Comparison of ENCODE assay signal across 1 mouse cellular context in the genomic region with DNA sequence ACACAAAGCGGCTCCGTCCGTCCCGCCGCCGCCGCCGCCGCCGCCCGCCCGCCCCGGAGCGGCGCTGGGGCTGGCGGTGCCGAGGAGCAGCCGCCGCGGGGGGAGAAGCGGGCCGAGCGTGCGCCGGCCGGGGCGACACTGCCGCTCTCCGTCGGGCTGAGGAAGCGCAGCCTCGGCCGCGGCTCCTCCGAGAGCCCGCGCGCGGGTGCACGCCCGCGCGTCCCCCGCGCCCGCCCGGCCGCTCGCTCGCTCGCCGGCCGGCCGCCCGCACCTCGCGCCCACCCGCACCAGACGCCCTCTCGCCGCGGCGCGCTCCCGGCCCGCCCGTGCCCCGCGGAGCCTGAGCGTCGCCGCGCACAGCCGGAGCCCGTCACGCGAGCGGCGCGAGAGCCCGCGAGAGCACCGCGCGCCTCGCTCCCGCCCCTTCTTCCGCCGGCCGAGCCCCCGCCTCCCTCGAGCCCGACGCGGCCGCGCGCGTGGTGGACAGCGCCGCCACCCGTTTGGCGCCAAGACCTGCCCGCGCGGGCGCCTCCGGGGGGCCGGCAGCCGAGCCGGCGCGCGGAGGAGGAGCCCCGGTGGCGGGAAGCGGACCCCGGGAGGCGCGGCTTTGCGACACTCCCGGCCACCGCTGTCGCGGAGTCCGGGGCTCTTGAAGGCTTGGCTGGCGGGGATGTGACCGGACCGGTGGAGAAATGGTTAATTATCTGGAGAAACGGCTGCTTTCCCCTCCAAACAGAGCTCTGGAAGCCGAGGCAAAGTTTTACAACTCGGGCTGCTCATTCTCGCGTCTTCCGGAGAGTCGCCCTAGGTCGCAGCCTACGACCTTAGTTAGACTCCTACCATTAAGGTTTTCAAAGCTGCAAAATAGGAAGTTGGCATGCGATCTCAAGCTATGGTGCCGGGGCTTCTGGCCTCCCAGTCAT.
TF ChIP-seq lines count a peak whose summit lies in the region.

A gene (minus strand): TSS at position 438 of the 923 bp plus-strand sequence.

TF ChIP-seq in CH12.LX, 34 proteins besides CTCF, POLR2A, EP300 and RAD21:
- TF ChIP-seq POLR2AphosphoS2 (IDR thresholded peaks at IDR 0.05; ENCODE audit: low read depth, low read length) (peak; percentile 66; the same call in 1 of the 2 replicates), MAZ (IDR thresholded peaks at IDR 0.05; ENCODE audit: low read depth, low read length) (no peak), MAFK (IDR thresholded peaks at IDR 0.05; ENCODE audit: insufficient replicate concordance, low read length) (no peak), IRF4 (IDR thresholded peaks at IDR 0.05; ENCODE audit: low read depth, low read length) (0 out of 2 replicates have a peak, but pooled peaks have one; percentile 20), USF2 (conservative IDR thresholded peaks at IDR 0.05; ENCODE audit: low read depth, low read length) (no peak), KAT2A (IDR thresholded peaks at IDR 0.05; ENCODE audit: insufficient replicate concordance, low read length) (peak; percentile 51; the same call in 1 of the 2 replicates), HCFC1 (IDR thresholded peaks at IDR 0.05; ENCODE audit: low read depth, low read length) (peak; percentile 58), NRF1 (IDR thresholded peaks at IDR 0.05; ENCODE audit: low read depth, low read length) (peak; percentile 59), ZNF384 (IDR thresholded peaks at IDR 0.05; ENCODE audit: low read depth, low read length) (no peak), E2F4 (IDR thresholded peaks at IDR 0.05; ENCODE audit: insufficient replicate concordance, low read depth, low read length) (no peak), NELFE (IDR thresholded peaks at IDR 0.05; ENCODE audit: low read depth, low read length) (peak; percentile 83), SMC3 (IDR thresholded peaks at IDR 0.05; ENCODE audit: low read depth, low read length) (no peak), JUN (IDR thresholded peaks at IDR 0.05; ENCODE audit: insufficient read depth, low read depth, low read length) (no peak), ELF1 (IDR thresholded peaks at IDR 0.05; ENCODE audit: low read depth, low read length) (peak; percentile 56; the same call in 1 of the 2 replicates), GABPA (IDR thresholded peaks at IDR 0.05; ENCODE audit: insufficient replicate concordance, low read depth, low read length) (no peak), MXI1 (IDR thresholded peaks at IDR 0.05; ENCODE audit: low read depth, low read length) (peak; percentile 56; the same call in 1 of the 2 replicates), ZMIZ1 (IDR thresholded peaks at IDR 0.05; ENCODE audit: low read depth, low read length) (peak; percentile 67), CHD2 (IDR thresholded peaks at IDR 0.05; ENCODE audit: low read length) (peak; percentile 72), USF1 (IDR thresholded peaks at IDR 0.05; ENCODE audit: low read depth, low read length) (no peak), BHLHE40 (IDR thresholded peaks at IDR 0.05; ENCODE audit: low read depth, low read length) (peak; percentile 81), ZKSCAN1 (IDR thresholded peaks at IDR 0.05; ENCODE audit: borderline replicate concordance, low read depth, low read length) (no peak), SIN3A (IDR thresholded peaks at IDR 0.05; ENCODE audit: low read length) (peak; percentile 62; the same call in 1 of the 2 replicates), JUND (conservative IDR thresholded peaks at IDR 0.05; ENCODE audit: low read depth, low read length) (no peak), ETS1 (conservative IDR thresholded peaks at IDR 0.05; ENCODE audit: low read depth, low read length) (no peak), MYC (IDR thresholded peaks at IDR 0.05; ENCODE audit: low read depth, low read length) (no peak), PAX5 (IDR thresholded peaks at IDR 0.05; ENCODE audit: low read length) (no peak), CHD1 (IDR thresholded peaks at IDR 0.05; ENCODE audit: low read depth, low read length) (no peak), MEF2A (IDR thresholded peaks at IDR 0.05; ENCODE audit: borderline replicate concordance, low read depth, low read length) (peak; percentile 46; the same call in 1 of the 2 replicates), RCOR1 (conservative IDR thresholded peaks at IDR 0.05; ENCODE audit: low read depth, low read length) (no peak), MAX (IDR thresholded peaks at IDR 0.05; ENCODE audit: low read length) (peak; percentile 31; the same call in 1 of the 2 replicates), TBP (conservative IDR thresholded peaks at IDR 0.05; ENCODE audit: low read depth, low read length) (peak; percentile 69), ZC3H11A (IDR thresholded peaks at IDR 0.05; ENCODE audit: low read depth, low read length) (no peak), UBTF (IDR thresholded peaks at IDR 0.05; ENCODE audit: low read depth, low read length) (peak; percentile 90; the same call in 1 of the 2 replicates), TCF12 (IDR thresholded peaks at IDR 0.05; ENCODE audit: low read depth, low read length) (peak; percentile 63; the same call in 1 of the 2 replicates)
